Mouse (Mus musculus) MEL (cell line): ENCODE measurements around the gene Hibch. TPM values are rescaled to one million over a fixed set of nuclear protein-coding genes. Genes with fewer than 3 reads are reported as not detected.

Experiments
- DNase-seq: peaks from one replicate; pipeline ENCODE4 v3.0.0; 2011; ENCODE audit warnings: low read depth, low spot score
- H3K27ac ChIP-seq: 2 replicates; pipeline ENCODE4 v1.5.1; 2012; ENCODE audit warnings: low read depth, mild to moderate bottlenecking, control low read depth, low read length, moderate library complexity; ENCODE audit not compliant: control insufficient read depth
- H3K27me3 ChIP-seq, 2 experiments: fragments of 150-350 bp in 1 of 2; sonication (generic) in 1 of 2; 2 replicates each; pipeline ENCODE4 v1.6.1; 2012; ENCODE audit warnings: low read length in 2 of 2, mild to moderate bottlenecking in 2 of 2, improper control_type of control experiment in 1 of 2, moderate library complexity in 1 of 2; ENCODE audit not compliant: insufficient read depth in 2 of 2, control insufficient read depth in 1 of 2
- H3K36me3 ChIP-seq, 2 experiments: 2 replicates each; pipeline ENCODE4 v1.6.1; 2012 to 2014; ENCODE audit warnings: low read length in 2 of 2, improper control_type of control experiment in 1 of 2, inconsistent platforms in 1 of 2, mild to moderate bottlenecking in 1 of 2; ENCODE audit not compliant: insufficient read depth in 2 of 2, control insufficient read depth in 1 of 2
- H3K4me1 ChIP-seq, 2 experiments: fragments of 150-350 bp in 1 of 2; sonication (generic) in 1 of 2; 2 replicates each; pipeline ENCODE4 v1.6.1; 2012; ENCODE audit warnings: low read length in 2 of 2, improper control_type of control experiment in 1 of 2, mild to moderate bottlenecking in 1 of 2; ENCODE audit not compliant: insufficient read depth in 2 of 2, control insufficient read depth in 1 of 2
- H3K4me3 ChIP-seq, 2 experiments: fragments of 150-350 bp in 1 of 2; sonication (generic) in 1 of 2; 2 replicates each; pipeline ENCODE4 v1.5.1; 2012; ENCODE audit warnings: low read depth in 2 of 2, low read length in 2 of 2, mild to moderate bottlenecking in 2 of 2, moderate library complexity in 2 of 2, control low read depth in 1 of 2, improper control_type of control experiment in 1 of 2; ENCODE audit not compliant: control insufficient read depth in 1 of 2, insufficient read depth in 1 of 2
- H3K79me2 ChIP-seq: 2 replicates; pipeline ENCODE4 v1.6.1; 2012; ENCODE audit warnings: mild to moderate bottlenecking, low read length, moderate library complexity; ENCODE audit not compliant: control insufficient read depth, poor library complexity, insufficient read depth
- H3K9ac ChIP-seq: 2 replicates; pipeline ENCODE4 v1.6.1; 2012; ENCODE audit warnings: low read depth, mild to moderate bottlenecking, control low read depth, low read length, moderate library complexity; ENCODE audit not compliant: control insufficient read depth, poor library complexity, severe bottlenecking
- H3K9me3 ChIP-seq: fragments of 150-350 bp; sonication (generic); replicated peaks from 2 replicates; pipeline ENCODE4 v1.6.1; 2012; ENCODE audit warnings: mild to moderate bottlenecking, low read length, improper control_type of control experiment, moderate library complexity; ENCODE audit not compliant: insufficient read depth
- BHLHE40 ChIP-seq: IDR thresholded peaks from 2 replicates; pipeline ENCODE4 v1.6.1; 2012; ENCODE audit warnings: low read depth, mild to moderate bottlenecking, inconsistent platforms, low read length, improper control_type of control experiment, borderline replicate concordance
- CHD1 ChIP-seq: IDR thresholded peaks from 2 replicates; pipeline ENCODE4 v1.6.1; 2012; ENCODE audit warnings: low read depth, mild to moderate bottlenecking, inconsistent platforms, low read length, improper control_type of control experiment
- CHD2 ChIP-seq: IDR thresholded peaks from 2 replicates; pipeline ENCODE4 v1.6.1; 2011; ENCODE audit warnings: low read length, improper control_type of control experiment
- CTCF ChIP-seq, 3 experiments: IDR thresholded peaks in 2 of 3; conservative IDR thresholded peaks in 1 of 3; 2 replicates each; pipeline ENCODE4 v1.5.1; 2011 to 2012; ENCODE audit warnings: low read length in 3 of 3, low read depth in 2 of 3, mild to moderate bottlenecking in 2 of 3, improper control_type of control experiment in 1 of 3, inconsistent platforms in 1 of 3, mixed read lengths in 1 of 3, moderate library complexity in 1 of 3; ENCODE audit not compliant: control insufficient read depth in 1 of 3, insufficient read depth in 1 of 3, poor library complexity in 1 of 3, severe bottlenecking in 1 of 3
- E2F4 ChIP-seq: IDR thresholded peaks from 2 replicates; pipeline ENCODE4 v1.6.1; 2011; ENCODE audit warnings: low read depth, low read length, improper control_type of control experiment, borderline replicate concordance
- EP300 ChIP-seq, 2 experiments: IDR thresholded peaks; 2 replicates each; pipeline ENCODE4 v1.6.1; 2011; ENCODE audit warnings: improper control_type of control experiment in 2 of 2, low read length in 2 of 2, low read depth in 1 of 2, mild to moderate bottlenecking in 1 of 2
- ETS1 ChIP-seq: IDR thresholded peaks from 2 replicates; pipeline ENCODE4 v1.6.1; 2012; ENCODE audit warnings: low read depth, mild to moderate bottlenecking, inconsistent platforms, low read length, improper control_type of control experiment, moderate library complexity
- GABPA ChIP-seq: IDR thresholded peaks from 2 replicates; pipeline ENCODE4 v1.6.1; 2012; ENCODE audit warnings: low read depth, mild to moderate bottlenecking, inconsistent platforms, low read length, improper control_type of control experiment, moderate library complexity
- JUND ChIP-seq: IDR thresholded peaks from 2 replicates; pipeline ENCODE4 v1.6.1; 2011; ENCODE audit warnings: low read depth, mild to moderate bottlenecking, improper control_type of control experiment, low read length
- KAT2A ChIP-seq: conservative IDR thresholded peaks from 2 replicates; pipeline ENCODE4 v1.6.1; 2012; ENCODE audit warnings: low read depth, low read length, improper control_type of control experiment, inconsistent platforms
- MAFK ChIP-seq: IDR thresholded peaks from 2 replicates; pipeline ENCODE4 v1.6.1; 2011; ENCODE audit warnings: low read depth, mild to moderate bottlenecking, low read length, improper control_type of control experiment, borderline replicate concordance
- MAX ChIP-seq: IDR thresholded peaks from 2 replicates; pipeline ENCODE4 v1.6.1; 2011; ENCODE audit warnings: low read length, improper control_type of control experiment
- MAZ ChIP-seq: IDR thresholded peaks from 2 replicates; pipeline ENCODE4 v1.6.1; 2012; ENCODE audit warnings: low read depth, mild to moderate bottlenecking, inconsistent platforms, low read length, improper control_type of control experiment
- MEF2A ChIP-seq: IDR thresholded peaks from 2 replicates; pipeline ENCODE4 v1.6.1; 2014; ENCODE audit warnings: low read depth, mild to moderate bottlenecking, inconsistent platforms, low read length, improper control_type of control experiment; ENCODE audit not compliant: poor library complexity, insufficient replicate concordance, severe bottlenecking; ENCODE audit errors: extremely low read depth
- MYB ChIP-seq: IDR thresholded peaks from 2 replicates; pipeline ENCODE4 v1.6.1; 2011; ENCODE audit warnings: mild to moderate bottlenecking, low read depth, low read length, improper control_type of control experiment
- NELFE ChIP-seq: IDR thresholded peaks from 2 replicates; pipeline ENCODE4 v1.6.1; 2011; ENCODE audit warnings: low read depth, low read length, improper control_type of control experiment
- NRF1 ChIP-seq: IDR thresholded peaks from 2 replicates; pipeline ENCODE4 v1.6.1; 2014; ENCODE audit warnings: low read depth, mild to moderate bottlenecking, inconsistent platforms, low read length, improper control_type of control experiment, moderate library complexity; ENCODE audit not compliant: poor library complexity, insufficient read depth, severe bottlenecking
- POLR2A ChIP-seq, 2 experiments: IDR thresholded peaks; 2 replicates each; pipeline ENCODE4 v1.6.1; 2011 to 2012; ENCODE audit warnings: low read length in 2 of 2, mild to moderate bottlenecking in 2 of 2, control low read depth in 1 of 2, improper control_type of control experiment in 1 of 2, low read depth in 1 of 2, moderate library complexity in 1 of 2; ENCODE audit not compliant: control insufficient read depth in 1 of 2, insufficient read depth in 1 of 2, poor library complexity in 1 of 2
- POLR2AphosphoS2 ChIP-seq: IDR thresholded peaks from 2 replicates; pipeline ENCODE4 v1.6.1; 2011; ENCODE audit warnings: low read length, improper control_type of control experiment
- POLR2AphosphoS5 ChIP-seq: IDR thresholded peaks from 2 replicates; pipeline ENCODE4 v1.6.1; 2012; ENCODE audit warnings: low read depth, borderline replicate concordance, mild to moderate bottlenecking, inconsistent platforms, low read length, moderate library complexity, mixed read lengths
- RAD21 ChIP-seq: IDR thresholded peaks from 2 replicates; pipeline ENCODE4 v1.6.1; 2011; ENCODE audit warnings: mild to moderate bottlenecking, low read depth, low read length, improper control_type of control experiment
- RCOR1 ChIP-seq: IDR thresholded peaks from 2 replicates; pipeline ENCODE4 v1.6.1; 2012; ENCODE audit warnings: low read depth, mild to moderate bottlenecking, inconsistent platforms, low read length, improper control_type of control experiment
- SIN3A ChIP-seq: IDR thresholded peaks from 2 replicates; pipeline ENCODE4 v1.6.1; 2012; ENCODE audit warnings: low read length, improper control_type of control experiment, inconsistent platforms
- SMC3 ChIP-seq: IDR thresholded peaks from 2 replicates; pipeline ENCODE4 v1.6.1; 2011; ENCODE audit warnings: low read depth, low read length, improper control_type of control experiment
- TCF12 ChIP-seq: IDR thresholded peaks from 2 replicates; pipeline ENCODE4 v1.6.1; 2014; ENCODE audit warnings: low read depth, mild to moderate bottlenecking, inconsistent platforms, low read length, improper control_type of control experiment, moderate library complexity
- ZC3H11A ChIP-seq: IDR thresholded peaks from 2 replicates; pipeline ENCODE4 v1.6.1; 2012; ENCODE audit warnings: low read depth, mild to moderate bottlenecking, inconsistent platforms, low read length, improper control_type of control experiment
- ZMIZ1 ChIP-seq: IDR thresholded peaks from 2 replicates; pipeline ENCODE4 v1.6.1; 2012; ENCODE audit warnings: low read depth, mild to moderate bottlenecking, inconsistent platforms, low read length, improper control_type of control experiment, moderate library complexity
- ZNF384 ChIP-seq: IDR thresholded peaks from 2 replicates; pipeline ENCODE4 v1.6.1; 2012; ENCODE audit warnings: low read depth, mild to moderate bottlenecking, inconsistent platforms, low read length, improper control_type of control experiment
- polyA plus RNA-seq, 2 experiments: library from polyadenylated mRNA; stranded (reverse) in 1 of 2; unstranded in 1 of 2; fragments of >175 nt in 1 of 2; fragments of >200 nt in 1 of 2; gene quantifications; 2 replicates each; pipeline versions ENCODE4 v1.2.1 to v1.2.4; 2012; ENCODE audit warnings: low replicate concordance in 2 of 2, low read depth in 1 of 2; ENCODE audit not compliant: insufficient read length in 2 of 2, insufficient read depth in 1 of 2, missing spikeins in 1 of 2
- total RNA-seq: library from RNA; depleted of rRNA; stranded (reverse); fragments of 300-350 nt; gene quantifications from 2 replicates; pipeline ENCODE4 v1.2.3, GENCODE M21; 2012

Hibch gene
- total and polyA plus RNA-seq, 3 experiments: 28.5 to 35.2 TPM; not detected in 1

- DNase-seq: peak; percentile 57
- Histone ChIP-seq H3K27ac (no peak overlapping the region), H3K79me2 (no peaks in the 10 kb centered on the region), H3K9ac (no peak overlapping the region), H3K27me3 (no peaks in the 10 kb centered on the region), H3K4me1 (no peaks in the 10 kb centered on the region), H3K4me3 (no peak overlapping the region), H3K9me3 (no peaks in the 10 kb centered on the region), H3K36me3 (no peaks in the 10 kb centered on the region)
- no peak for TF ChIP-seq E2F4
- TF ChIP-seq BHLHE40: no peak
- peak; percentile 6; the same call in 1 of the 2 replicates for TF ChIP-seq ZC3H11A
- no peak for TF ChIP-seq CHD2
- TF ChIP-seq POLR2AphosphoS2: no peak
- no peak for TF ChIP-seq RCOR1
- no peak for TF ChIP-seq POLR2A (IDR thresholded peaks at IDR 0.05; ENCODE audit: control insufficient read depth in 1 of 2, insufficient read depth in 1 of 2, low read depth in 1 of 2, low read length in 2 of 2, poor library complexity in 1 of 2)
- no peak for TF ChIP-seq KAT2A
- no peak for TF ChIP-seq CHD1
- no peak for TF ChIP-seq EP300 (IDR thresholded peaks at IDR 0.05; ENCODE audit: low read depth in 1 of 2, low read length in 2 of 2)
- TF ChIP-seq POLR2AphosphoS5: no peak
- peak; percentile 79 for TF ChIP-seq SMC3
- peak; percentile 76 for TF ChIP-seq RAD21
- TF ChIP-seq MEF2A: no peak
- peak; percentile 69 to 77 (median 70) for TF ChIP-seq CTCF (IDR thresholded peaks at IDR 0.05 in 2 of 3, conservative IDR thresholded peaks at IDR 0.05 in 1 of 3; ENCODE audit: control insufficient read depth in 1 of 3, insufficient read depth in 1 of 3, low read depth in 2 of 3, low read length in 3 of 3, poor library complexity in 1 of 3, severe bottlenecking in 1 of 3)
- no peak for TF ChIP-seq MYB
- TF ChIP-seq NELFE: no peak
- no peak for TF ChIP-seq JUND
- no peak for TF ChIP-seq TCF12
- no peak for TF ChIP-seq GABPA
- no peak for TF ChIP-seq MAX
- no peak for TF ChIP-seq NRF1
- TF ChIP-seq SIN3A: no peak
- no peak for TF ChIP-seq ZMIZ1
- TF ChIP-seq MAFK: no peak
- no peak for TF ChIP-seq ZNF384
- no peak for TF ChIP-seq MAZ
- TF ChIP-seq ETS1: no peak
Observed at GRCm38 (mm10) chr1:52955102-52955501, 110.4 kb downstream of the Hibch start.
